Mouse (Mus musculus) limb, embryonic 14.5 days (tissue): ENCODE measurements around the gene Ank3. TPM values are rescaled to one million over a fixed set of nuclear protein-coding genes. Genes with fewer than 3 reads are reported as not detected.

ENCODE experiments used
- ATAC-seq: fragments of 200-750 bp; cut with Nextera tagmentation; 2 replicates; pipeline ENCODE4 v1.8.0; 2017; ENCODE audit warnings: low read depth, moderate number of reproducible peaks, moderate TSS enrichment; ENCODE audit not compliant: low FRiP score
- DNase-seq: peaks from one replicate; pipeline ENCODE4 v3.0.0-alpha.2; 2015; ENCODE audit warnings: low spot score
- H3K27ac ChIP-seq: fragments of 300-500 bp; sonication (generic); replicated peaks from 2 replicates; pipeline ENCODE4 v1.5.1; 2014; ENCODE audit warnings: low read depth, mild to moderate bottlenecking, low read length, moderate library complexity, mixed read lengths
- H3K27me3 ChIP-seq: fragments of 300-500 bp; sonication (generic); 2 replicates; pipeline ENCODE4 v1.6.1; 2014; ENCODE audit warnings: low read length, mixed read lengths; ENCODE audit not compliant: control insufficient read depth, insufficient read depth
- H3K36me3 ChIP-seq: fragments of 300-500 bp; sonication (generic); 2 replicates; pipeline ENCODE4 v1.6.1; 2014; ENCODE audit warnings: mild to moderate bottlenecking, low read length, moderate library complexity, mixed read lengths; ENCODE audit not compliant: control insufficient read depth, insufficient read depth
- H3K4me1 ChIP-seq: fragments of 300-500 bp; sonication (generic); 2 replicates; pipeline ENCODE4 v1.6.1; 2014; ENCODE audit warnings: antibody characterized with exemption, low read length, mixed read lengths; ENCODE audit not compliant: control insufficient read depth, insufficient read depth
- H3K4me2 ChIP-seq: fragments of 300-500 bp; sonication (generic); replicated peaks from 2 replicates; pipeline ENCODE4 v1.6.1; 2014; ENCODE audit warnings: low read depth, mild to moderate bottlenecking, low read length, moderate library complexity; ENCODE audit not compliant: severe bottlenecking
- H3K4me3 ChIP-seq: fragments of 300-500 bp; sonication (generic); replicated peaks from 2 replicates; pipeline ENCODE4 v1.5.1; 2014; ENCODE audit warnings: low read length
- H3K9ac ChIP-seq: fragments of 300-500 bp; sonication (generic); 2 replicates; pipeline ENCODE4 v1.6.1; 2014; ENCODE audit warnings: mild to moderate bottlenecking, low read depth, low read length, moderate library complexity; ENCODE audit not compliant: severe bottlenecking
- H3K9me3 ChIP-seq: fragments of 300-500 bp; sonication (generic); 2 replicates; pipeline ENCODE4 v1.6.1; 2016; ENCODE audit warnings: low read length; ENCODE audit not compliant: control insufficient read depth
- POLR2A ChIP-seq: fragments of 200-500 bp; IDR thresholded peaks from 2 replicates; pipeline ENCODE4 v1.8.0; 2012; ENCODE audit warnings: inconsistent platforms, mild to moderate bottlenecking, moderate library complexity, borderline replicate concordance; ENCODE audit not compliant: insufficient read depth, insufficient read length; ENCODE audit errors: extremely low read depth
- WGBS: fragments of 180-500 bp; shearing (Covaris S2); extraction: QIAGEN DNeasy Blood & Tissue Kit; methylation state at CpG from one replicate; pipeline ENCODE4 v1.1.7; 2014; 5-methylcytosine and 5-hydroxymethylcytosine counted together
- polyA plus RNA-seq, 2 experiments: library from polyadenylated mRNA; depleted of rRNA in 1 of 2; stranded (reverse) in 1 of 2; unstranded in 1 of 2; fragments of >200 nt; fragmentation: Nextera tagmentation in 1 of 2; extraction: Ambion mirVana in 1 of 2; gene quantifications; 2 replicates each; pipeline versions ENCODE4 v1.2.1 to v1.2.3; 2012 to 2014

Ank3 gene
- polyA plus RNA-seq, 2 experiments: 14.8 to 25.2 TPM

GRCm38 (mm10) chr10:69764402-69764801 is 365.8 kb downstream of the Ank3 start:
- 54% methylated on average over 4 of the region's 4 CpGs for WGBS
- Histone ChIP-seq H3K36me3 (no peaks in the 10 kb centered on the region), H3K9me3 (no peaks in the 10 kb centered on the region), H3K9ac (no peak overlapping the region), H3K4me1 (no peaks in the 10 kb centered on the region), H3K4me3 (no peak overlapping the region), H3K4me2 (no peak overlapping the region), H3K27ac (no peak overlapping the region), H3K27me3 (no peaks in the 10 kb centered on the region)
- ATAC-seq: no peak
- DNase-seq: peak; percentile 10
- no peak for TF ChIP-seq POLR2A

GRCm38 (mm10) chr10:69777065-69777645 is 378.6 kb downstream of the Ank3 start:
- no peak for ATAC-seq
- no peaks in the 10 kb centered on the region for H3K9me3 ChIP-seq
- peaks cover 2% of the 10 kb centered on the region; the same call in 1 of the 2 replicates for H3K4me1 ChIP-seq
- no peaks in the 10 kb centered on the region for H3K36me3 ChIP-seq
- TF ChIP-seq POLR2A: no peak
- no peak overlapping the region for H3K9ac ChIP-seq
- 86% methylated on average over 12 of the region's 12 CpGs for WGBS
- no peak overlapping the region for H3K4me3 ChIP-seq
- DNase-seq: no peak
- H3K4me2 ChIP-seq: no peak overlapping the region
- H3K27me3 ChIP-seq: no peaks in the 10 kb centered on the region
- H3K27ac ChIP-seq: no peak overlapping the region

- H3K27ac ChIP-seq: no peak overlapping the region
- no peak overlapping the region for H3K4me3 ChIP-seq
- H3K27me3 ChIP-seq: no peaks in the 10 kb centered on the region
- WGBS: 83% methylated on average over 10 of the region's 11 CpGs
- ATAC-seq (no peak), DNase-seq (no peak)
- no peaks in the 10 kb centered on the region for H3K9me3 ChIP-seq
- no peak overlapping the region for H3K9ac ChIP-seq
- TF ChIP-seq POLR2A: no peak
- no peak overlapping the region for H3K4me2 ChIP-seq
- H3K4me1 ChIP-seq: peaks cover 2% of the 10 kb centered on the region; the same call in 1 of the 2 replicates
- H3K36me3 ChIP-seq: no peaks in the 10 kb centered on the region
Observed at GRCm38 (mm10) chr10:69777736-69778135, 379.2 kb downstream of the Ank3 start.

- H3K4me1 ChIP-seq: peaks cover 2% of the 10 kb centered on the region; the same call in 1 of the 2 replicates
- H3K36me3 ChIP-seq: no peaks in the 10 kb centered on the region
- no peak overlapping the region for H3K4me2 ChIP-seq
- WGBS: 83% methylated on average over 3 of the region's 3 CpGs
- no peak for TF ChIP-seq POLR2A
- no peak overlapping the region for H3K9ac ChIP-seq
- H3K4me3 ChIP-seq: no peak overlapping the region
- ATAC-seq (no peak), DNase-seq (no peak)
- H3K9me3 ChIP-seq: no peaks in the 10 kb centered on the region
- no peaks in the 10 kb centered on the region for H3K27me3 ChIP-seq
- no peak overlapping the region for H3K27ac ChIP-seq
Observed at GRCm38 (mm10) chr10:69779246-69779645, 380.7 kb downstream of the Ank3 start.

GRCm38 (mm10) chr10:69781491-69781890 is 382.9 kb downstream of the Ank3 start:
- Histone ChIP-seq H3K4me1 (peaks cover 7% of the 10 kb centered on the region; the same call in 1 of the 2 replicates), H3K27me3 (no peaks in the 10 kb centered on the region), H3K9me3 (no peaks in the 10 kb centered on the region), H3K27ac (no peak overlapping the region), H3K9ac (no peak overlapping the region), H3K4me3 (no peak overlapping the region), H3K36me3 (no peaks in the 10 kb centered on the region), H3K4me2 (no peak overlapping the region; the same call in 1 of the 2 replicates)
- no peak for TF ChIP-seq POLR2A
- 27% methylated on average over 8 of the region's 8 CpGs for WGBS
- ATAC-seq (no peak), DNase-seq (peak; percentile 54)
